Mouse (Mus musculus) kidney, embryonic 14.5 days (tissue): ENCODE data around the gene Dyrk3. TPM values are rescaled to one million over a fixed set of nuclear protein-coding genes. Genes with fewer than 3 reads are reported as not detected.
A peak's percentile ranks its signal among the peaks of the same experiment; 100 is the strongest.

Source experiments
- ATAC-seq: fragments of 200-750 bp; cut with Nextera tagmentation; 2 replicates; pipeline ENCODE4 v1.8.0; 2017; ENCODE audit warnings: moderate number of reproducible peaks, mild to moderate bottlenecking, moderate TSS enrichment, moderate library complexity; ENCODE audit not compliant: low FRiP score, low TSS enrichment
- H3K27ac ChIP-seq: fragments of 300-500 bp; sonication (generic); 2 replicates; pipeline ENCODE4 v1.5.1; 2014; ENCODE audit warnings: low read depth, mild to moderate bottlenecking, low read length, moderate library complexity, mixed read lengths
- H3K27me3 ChIP-seq: fragments of 300-500 bp; sonication (generic); 2 replicates; pipeline ENCODE4 v1.6.1; 2014; ENCODE audit warnings: mild to moderate bottlenecking, low read length; ENCODE audit not compliant: control insufficient read depth, insufficient read depth
- H3K36me3 ChIP-seq: fragments of 300-500 bp; sonication (generic); 2 replicates; pipeline ENCODE4 v1.6.1; 2014; ENCODE audit warnings: low read length, mixed read lengths; ENCODE audit not compliant: control insufficient read depth, insufficient read depth
- H3K4me1 ChIP-seq: fragments of 300-500 bp; sonication (generic); 2 replicates; pipeline ENCODE4 v1.6.1; 2014; ENCODE audit warnings: low read length, mixed read lengths; ENCODE audit not compliant: control insufficient read depth, insufficient read depth
- H3K4me2 ChIP-seq: fragments of 300-500 bp; sonication (generic); replicated peaks from 2 replicates; pipeline ENCODE4 v1.6.1; 2014; ENCODE audit warnings: low read depth, mild to moderate bottlenecking, low read length
- H3K4me3 ChIP-seq: fragments of 300-500 bp; sonication (generic); 2 replicates; pipeline ENCODE4 v1.5.1; 2014; ENCODE audit warnings: mild to moderate bottlenecking, low read length
- H3K9ac ChIP-seq: fragments of 300-500 bp; sonication (generic); 2 replicates; pipeline ENCODE4 v1.6.1; 2014; ENCODE audit warnings: low read depth, mild to moderate bottlenecking, low read length, moderate library complexity
- H3K9me3 ChIP-seq: fragments of 300-500 bp; sonication (generic); 2 replicates; pipeline ENCODE4 v1.6.1; 2016; ENCODE audit warnings: low read length; ENCODE audit not compliant: control insufficient read depth
- whole genome bisulfite sequencing: fragments of 180-500 bp; shearing (Covaris S2); extraction: QIAGEN DNeasy Blood & Tissue Kit; methylation state at CpG from one replicate; pipeline ENCODE4 v1.1.7; 2014; 5-methylcytosine and 5-hydroxymethylcytosine counted together
- polyA plus RNA-seq: library from polyadenylated mRNA; unstranded; fragments of >200 nt; fragmentation: Nextera tagmentation; extraction: Ambion mirVana; gene quantifications from 2 replicates; pipeline ENCODE4 v1.2.1, GENCODE M21; 2014

Dyrk3 gene
- polyA plus RNA-seq, 1 experiment from 2014 or later, result 6.3 TPM

- WGBS, result 69% methylated on average over 2 of the region's 2 CpGs
- H3K9ac ChIP-seq, result no peak overlapping the region
- no peaks in the 10 kb centered on the region for H3K36me3 ChIP-seq
- H3K9me3 ChIP-seq, result no peaks in the 10 kb centered on the region
- no peak overlapping the region for H3K4me2 ChIP-seq
- no peak overlapping the region for H3K4me3 ChIP-seq
- H3K27me3 ChIP-seq, result no peaks in the 10 kb centered on the region
- H3K27ac ChIP-seq, result no peak overlapping the region
- H3K4me1 ChIP-seq, result no peaks in the 10 kb centered on the region
- ATAC-seq, result no peak
Observed at GRCm38 (mm10) chr1:131141449-131141848, 3.3 kb upstream of the Dyrk3 start.

GRCm38 (mm10) chr1:131139102-131140095 is 1.3 kb upstream of the Dyrk3 start:
- no peak overlapping the region for H3K9ac ChIP-seq
- H3K4me2 ChIP-seq, result peak overlapping the region; percentile 91
- H3K36me3 ChIP-seq, result no peaks in the 10 kb centered on the region; the same call in 1 of the 2 replicates
- H3K27ac ChIP-seq, result no peak overlapping the region
- H3K4me1 ChIP-seq, result no peaks in the 10 kb centered on the region
- no peak for ATAC-seq
- peak overlapping the region; percentile 83; the same call in 1 of the 2 replicates for H3K4me3 ChIP-seq
- H3K9me3 ChIP-seq, result no peaks in the 10 kb centered on the region
- 69% methylated on average over 11 of the region's 11 CpGs for WGBS
- H3K27me3 ChIP-seq, result no peaks in the 10 kb centered on the region

DNA sequence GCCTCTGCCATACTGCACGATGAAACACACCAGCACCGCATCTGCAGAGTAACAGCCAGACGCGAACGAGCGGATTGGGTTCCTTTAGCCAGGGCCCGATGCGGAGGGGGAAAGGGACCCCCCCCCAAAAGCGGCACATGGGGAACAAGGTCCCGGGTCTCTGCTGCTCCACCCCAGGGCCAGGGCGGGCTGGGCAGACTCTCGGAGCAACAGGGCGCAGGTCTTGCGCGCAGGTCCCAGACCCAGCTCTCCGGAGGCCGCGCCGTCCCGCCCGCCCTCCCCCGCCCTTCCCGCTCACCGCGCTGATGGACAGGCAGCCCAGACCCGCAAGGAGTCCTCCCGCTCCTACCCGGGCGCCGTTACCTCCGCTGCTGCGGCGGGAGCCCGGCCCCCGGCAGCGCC is 422 bp downstream of the Dyrk3 start:
- Histone ChIP-seq H3K4me1 (no peaks in the 10 kb centered on the region), H3K4me3 (peak overlapping the region; percentile 83), H3K9me3 (no peaks in the 10 kb centered on the region), H3K9ac (peak overlapping the region; percentile 79), H3K27me3 (no peaks in the 10 kb centered on the region), H3K4me2 (peak overlapping the region; percentile 91), H3K27ac (peak overlapping the region; percentile 94), H3K36me3 (no peaks in the 10 kb centered on the region; the same call in 1 of the 2 replicates)
- 0% methylated on average over 24 of the region's 36 CpGs for WGBS
- peak; percentile 90 for ATAC-seq

- Histone ChIP-seq H3K36me3 (no peaks in the 10 kb centered on the region; the same call in 1 of the 2 replicates), H3K27ac (no peak overlapping the region), H3K9me3 (no peaks in the 10 kb centered on the region), H3K4me3 (peak overlapping the region; percentile 83), H3K4me2 (peak overlapping the region; percentile 91), H3K9ac (no peak overlapping the region), H3K27me3 (no peaks in the 10 kb centered on the region), H3K4me1 (no peaks in the 10 kb centered on the region)
- WGBS, result 30% methylated on average over 5 of the region's 5 CpGs
- ATAC-seq, result no peak
Observed at GRCm38 (mm10) chr1:131137111-131137510, 1.0 kb downstream of the Dyrk3 start.

- WGBS, result 84% methylated on average over 10 of the region's 10 CpGs
- ATAC-seq, result no peak
- no peaks in the 10 kb centered on the region; the same call in 1 of the 2 replicates for H3K36me3 ChIP-seq
- no peak overlapping the region for H3K9ac ChIP-seq
- no peak overlapping the region for H3K4me2 ChIP-seq
- no peak overlapping the region for H3K4me3 ChIP-seq
- H3K4me1 ChIP-seq, result no peaks in the 10 kb centered on the region
- H3K9me3 ChIP-seq, result no peaks in the 10 kb centered on the region
- no peak overlapping the region for H3K27ac ChIP-seq
- H3K27me3 ChIP-seq, result no peaks in the 10 kb centered on the region
Observed at GRCm38 (mm10) chr1:131135960-131136629, 2.0 kb downstream of the Dyrk3 start.

GRCm38 (mm10) chr1:131134942-131135522 is 3.1 kb downstream of the Dyrk3 start:
- Histone ChIP-seq H3K4me1 (no peaks in the 10 kb centered on the region), H3K9ac (no peak overlapping the region), H3K27ac (no peak overlapping the region), H3K4me2 (no peak overlapping the region), H3K4me3 (no peak overlapping the region), H3K9me3 (no peaks in the 10 kb centered on the region), H3K36me3 (no peaks in the 10 kb centered on the region; the same call in 1 of the 2 replicates), H3K27me3 (no peaks in the 10 kb centered on the region)
- WGBS, result 66% methylated on average over 8 of the region's 8 CpGs
- ATAC-seq, result no peak

GRCm38 (mm10) chr1:131134231-131134630 is 3.9 kb downstream of the Dyrk3 start:
- Histone ChIP-seq H3K27me3 (no peaks in the 10 kb centered on the region), H3K36me3 (peaks cover 6% of the 10 kb centered on the region; the same call in 1 of the 2 replicates), H3K27ac (no peak overlapping the region), H3K4me1 (no peaks in the 10 kb centered on the region), H3K4me3 (no peak overlapping the region), H3K9me3 (no peaks in the 10 kb centered on the region), H3K4me2 (no peak overlapping the region), H3K9ac (no peak overlapping the region)
- 66% methylated on average over 6 of the region's 6 CpGs for WGBS
- no peak for ATAC-seq

GRCm38 (mm10) chr1:131125987-131126744 is 12.0 kb downstream of the Dyrk3 start:
- no peak overlapping the region for H3K4me2 ChIP-seq
- no peaks in the 10 kb centered on the region for H3K9me3 ChIP-seq
- H3K4me3 ChIP-seq, result no peak overlapping the region
- no peak overlapping the region for H3K27ac ChIP-seq
- no peak overlapping the region for H3K9ac ChIP-seq
- ATAC-seq, result no peak
- H3K36me3 ChIP-seq, result peaks cover 17% of the 10 kb centered on the region; the same call in 1 of the 2 replicates
- H3K27me3 ChIP-seq, result no peaks in the 10 kb centered on the region
- 62% methylated on average over 11 of the region's 11 CpGs for WGBS
- H3K4me1 ChIP-seq, result no peaks in the 10 kb centered on the region
